Mouse (Mus musculus) heart, embryonic 10.5 days (tissue): ENCODE results near the gene Gm20388. TPM values are rescaled to one million over a fixed set of nuclear protein-coding genes. Genes with fewer than 3 reads are reported as not detected.

Experiments
- DNase-seq: peaks from one replicate; pipeline ENCODE4 v3.0.0-alpha.2; 2017; ENCODE audit warnings: low spot score
- H3K27ac ChIP-seq: fragments of 300-500 bp; sonication (generic); 2 replicates; pipeline ENCODE4 v1.5.1; 2016; ENCODE audit warnings: mild to moderate bottlenecking
- H3K27me3 ChIP-seq: fragments of 300-500 bp; sonication (generic); 2 replicates; pipeline ENCODE4 v1.6.1; 2016; ENCODE audit warnings: mild to moderate bottlenecking; ENCODE audit not compliant: poor library complexity, insufficient read depth, severe bottlenecking
- H3K36me3 ChIP-seq: fragments of 300-500 bp; sonication (generic); 2 replicates; pipeline ENCODE4 v1.6.1; 2016; ENCODE audit warnings: mild to moderate bottlenecking, moderate library complexity
- H3K4me1 ChIP-seq: fragments of 300-500 bp; sonication (generic); 2 replicates; pipeline ENCODE4 v1.6.1; 2016; ENCODE audit warnings: mild to moderate bottlenecking
- H3K4me3 ChIP-seq: fragments of 300-500 bp; sonication (generic); 2 replicates; pipeline ENCODE4 v1.5.1; 2016; ENCODE audit warnings: mild to moderate bottlenecking, moderate library complexity
- H3K9me3 ChIP-seq: fragments of 300-500 bp; sonication (generic); 2 replicates; pipeline ENCODE4 v1.6.1; 2016; ENCODE audit warnings: mild to moderate bottlenecking, moderate library complexity
- WGBS: fragments of 180-500 bp; shearing (Covaris S2); methylation state at CpG from one replicate; pipeline ENCODE4 v1.1.7; 2016; 5-methylcytosine and 5-hydroxymethylcytosine counted together
- polyA plus RNA-seq: library from polyadenylated mRNA; unstranded; fragments of >200 nt; fragmentation: Nextera tagmentation; extraction: Ambion mirVana; gene quantifications from 2 replicates; pipeline ENCODE4 v1.2.1, GENCODE M21; 2016

Gene Gm20388
- polyA plus RNA-seq, 1 experiment from 2014 or later = 4.5 TPM

DNA sequence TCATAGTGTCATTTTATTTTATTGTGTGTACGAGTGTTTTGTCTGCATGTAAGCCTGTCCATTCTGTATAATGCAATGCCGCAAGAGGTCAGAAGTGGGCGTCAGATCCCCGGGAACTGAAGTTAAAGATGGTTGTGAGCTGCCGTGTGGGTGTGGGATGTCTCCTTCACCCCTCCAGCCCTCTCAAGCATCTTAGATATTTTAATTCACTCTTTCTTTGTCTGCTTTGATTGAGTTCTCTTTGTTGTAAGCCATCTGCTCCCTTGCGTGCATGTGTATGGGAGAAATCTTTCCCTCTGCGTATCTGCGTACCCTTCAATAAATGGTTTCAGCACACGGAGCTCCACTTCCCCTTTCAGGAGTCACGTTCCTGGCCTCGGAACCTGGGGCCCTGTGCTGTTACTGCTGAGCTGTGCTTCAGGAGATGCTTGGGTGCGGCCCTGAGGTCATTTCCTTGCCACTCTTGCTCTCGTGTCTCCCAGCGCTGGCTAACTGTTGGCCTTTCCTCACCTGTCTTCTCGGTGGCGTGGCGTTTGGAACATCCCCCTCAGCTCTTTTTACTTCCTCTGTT is 2060.9 kb downstream of the Gm20388 start:
- Histone ChIP-seq H3K9me3 (no peaks in the 10 kb centered on the region), H3K27ac (no peak overlapping the region), H3K27me3 (no peaks in the 10 kb centered on the region), H3K36me3 (peaks cover 31% of the 10 kb centered on the region), H3K4me1 (peaks cover 38% of the 10 kb centered on the region), H3K4me3 (no peak overlapping the region)
- WGBS = 84% methylated on average over 17 of the region's 17 CpGs
- DNase-seq = no peak

DNA sequence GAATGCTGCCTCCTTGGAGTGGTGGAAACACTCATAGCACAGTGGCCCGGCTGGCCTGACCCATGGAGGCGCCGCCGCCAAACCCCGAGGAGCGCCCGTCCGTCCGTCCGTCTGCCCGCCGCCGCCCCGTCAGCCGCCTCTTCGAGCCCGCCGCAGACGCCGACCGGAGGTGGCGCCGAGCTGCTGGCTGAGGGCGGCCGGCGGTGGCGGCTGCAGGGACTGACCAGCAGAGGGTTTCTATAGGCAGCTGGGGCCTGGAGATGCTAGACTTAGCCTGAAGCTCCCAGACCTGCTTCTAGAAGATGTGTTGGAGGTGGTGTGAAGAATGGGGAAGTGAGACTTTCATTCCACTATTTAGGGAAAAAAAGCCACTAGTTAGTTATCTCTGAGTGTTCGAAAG is 2063.3 kb downstream of the Gm20388 start:
- WGBS = 93% methylated on average over 28 of the region's 28 CpGs
- Histone ChIP-seq H3K4me1 (peaks cover 16% of the 10 kb centered on the region), H3K4me3 (no peak overlapping the region), H3K27ac (no peak overlapping the region), H3K36me3 (peaks cover 53% of the 10 kb centered on the region), H3K9me3 (no peaks in the 10 kb centered on the region), H3K27me3 (no peaks in the 10 kb centered on the region)
- no peak for DNase-seq

DNA sequence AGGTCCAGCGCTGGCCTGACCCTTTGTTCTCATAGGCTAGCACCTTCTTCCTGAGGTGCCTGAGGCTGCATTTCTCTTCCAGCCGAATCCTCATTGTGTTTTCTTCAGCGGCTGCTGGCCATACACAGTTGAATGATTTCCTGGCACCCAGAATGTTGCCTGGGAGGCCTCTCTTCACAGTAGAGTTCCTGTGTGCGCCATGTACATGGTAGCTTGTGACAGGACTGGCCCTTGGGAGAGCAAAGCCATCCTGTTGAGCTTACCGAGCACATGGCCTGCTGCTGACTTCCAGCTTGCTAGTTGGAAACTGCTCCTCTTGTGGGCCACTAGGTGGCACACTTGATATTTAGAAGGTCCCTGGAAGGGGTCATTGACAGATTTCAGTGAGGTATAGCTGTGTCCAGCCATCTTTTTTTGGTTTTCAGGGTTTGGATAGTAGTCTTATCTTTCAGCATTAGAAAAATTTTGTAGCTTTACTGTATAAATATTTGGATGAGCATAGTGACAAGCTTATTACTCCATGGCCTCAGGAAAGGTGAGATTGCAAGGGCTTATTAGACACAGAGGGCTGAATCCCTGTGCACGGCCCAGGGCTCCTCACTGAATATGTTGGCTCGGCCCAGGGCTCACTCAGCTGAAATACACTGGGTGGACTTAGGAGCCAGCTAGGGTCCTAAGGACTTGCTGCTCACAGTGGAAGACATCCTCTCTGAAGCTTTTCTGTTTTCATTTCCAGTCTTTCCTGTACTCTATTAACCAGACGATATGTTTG is 2067.4 kb downstream of the Gm20388 start:
- Histone ChIP-seq H3K4me1 (peaks cover 10% of the 10 kb centered on the region; the same call in 1 of the 2 replicates), H3K4me3 (no peak overlapping the region), H3K36me3 (peaks cover 89% of the 10 kb centered on the region), H3K27ac (0 out of 2 replicates have a peak overlapping the region, but pooled peaks have one; percentile 32), H3K9me3 (no peaks in the 10 kb centered on the region), H3K27me3 (no peaks in the 10 kb centered on the region)
- WGBS = 72% methylated on average over 8 of the region's 8 CpGs
- DNase-seq = no peak

DNA sequence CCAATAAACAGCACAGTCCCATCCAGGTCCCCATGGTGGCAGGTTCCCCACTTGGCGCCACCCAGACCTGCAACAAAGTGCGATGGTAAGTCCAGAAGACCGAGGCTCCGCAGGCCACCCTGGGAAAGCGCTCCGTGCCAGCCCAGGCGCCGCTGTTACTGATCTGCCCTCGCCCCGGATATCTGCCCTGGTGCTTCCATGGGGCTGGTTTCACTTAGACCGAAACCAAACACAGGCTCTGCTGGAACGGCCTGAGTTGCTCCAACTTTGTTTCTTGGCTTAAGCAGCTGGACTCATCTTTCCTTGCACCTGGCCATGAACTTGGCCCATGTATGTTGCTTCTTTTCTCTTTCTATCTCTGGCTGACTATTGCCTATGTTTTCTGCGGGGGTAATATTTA is 2068.0 kb downstream of the Gm20388 start:
- H3K27me3 ChIP-seq = no peaks in the 10 kb centered on the region
- no peak overlapping the region for H3K27ac ChIP-seq
- peaks cover 10% of the 10 kb centered on the region; the same call in 1 of the 2 replicates for H3K4me1 ChIP-seq
- 96% methylated on average over 13 of the region's 13 CpGs for WGBS
- H3K9me3 ChIP-seq = no peaks in the 10 kb centered on the region
- peaks cover 95% of the 10 kb centered on the region for H3K36me3 ChIP-seq
- no peak for DNase-seq
- no peak overlapping the region for H3K4me3 ChIP-seq

DNA sequence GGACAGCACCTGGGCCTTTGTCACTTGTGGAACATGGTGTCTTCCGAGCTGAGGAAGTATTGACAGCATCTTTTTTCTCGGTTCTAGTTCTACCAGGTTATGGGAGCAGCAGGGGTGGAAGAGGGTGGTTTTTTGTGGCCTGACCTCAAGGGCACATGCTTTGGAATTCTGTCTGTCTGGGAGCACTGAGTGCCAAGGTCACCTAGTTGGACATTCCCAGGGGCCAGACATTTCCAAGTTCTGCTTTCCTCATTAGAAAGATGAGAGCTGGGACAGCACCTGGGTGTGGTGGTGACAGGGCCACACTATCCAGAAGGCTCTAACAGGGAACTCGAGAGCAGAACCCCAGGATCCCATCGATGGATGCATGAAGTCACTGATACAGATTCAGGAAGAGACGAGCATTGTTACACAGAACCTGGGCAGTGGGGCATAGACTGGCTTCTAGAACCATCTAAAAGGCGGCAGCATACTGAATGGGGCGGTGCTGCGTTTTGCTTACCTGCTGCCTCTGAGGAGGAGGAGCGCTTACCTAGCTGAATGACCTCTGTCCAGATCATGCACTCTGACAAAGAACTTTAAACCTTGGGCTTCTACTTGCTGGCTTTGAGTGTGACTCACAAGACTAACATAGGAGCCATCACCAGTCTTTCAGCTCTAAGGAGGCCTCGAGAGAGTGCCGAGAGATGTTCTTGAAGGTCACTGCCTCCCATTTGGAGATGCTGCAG is 2070.3 kb downstream of the Gm20388 start:
- Histone ChIP-seq H3K4me1 (peaks cover 10% of the 10 kb centered on the region; the same call in 1 of the 2 replicates), H3K4me3 (no peak overlapping the region), H3K27ac (no peak overlapping the region), H3K9me3 (no peaks in the 10 kb centered on the region), H3K36me3 (peaks cover 94% of the 10 kb centered on the region), H3K27me3 (no peaks in the 10 kb centered on the region)
- WGBS = 85% methylated on average over 11 of the region's 11 CpGs
- DNase-seq = no peak

DNA sequence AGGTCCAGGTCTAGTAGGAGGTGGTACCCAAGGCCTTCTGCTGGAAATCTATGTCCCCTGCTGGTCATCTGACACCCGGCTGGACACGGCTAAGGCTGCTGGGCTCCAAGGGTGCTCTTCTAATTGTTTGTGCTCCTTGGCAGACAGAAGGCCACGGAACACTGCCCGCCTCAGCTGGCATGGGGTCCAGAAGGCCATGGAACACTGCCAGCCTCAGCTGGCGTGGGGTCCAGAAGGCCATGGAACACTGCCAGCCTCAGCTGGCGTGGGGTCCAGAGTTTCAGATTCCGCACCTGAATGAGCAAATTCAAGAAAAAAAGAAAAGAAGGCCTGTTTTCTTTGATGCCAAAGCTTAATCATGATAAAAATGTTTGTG is 2070.9 kb downstream of the Gm20388 start:
- H3K9me3 ChIP-seq = no peaks in the 10 kb centered on the region
- no peak overlapping the region for H3K4me3 ChIP-seq
- peaks cover 94% of the 10 kb centered on the region for H3K36me3 ChIP-seq
- H3K27ac ChIP-seq = no peak overlapping the region
- peaks cover 10% of the 10 kb centered on the region; the same call in 1 of the 2 replicates for H3K4me1 ChIP-seq
- H3K27me3 ChIP-seq = no peaks in the 10 kb centered on the region
- 93% methylated on average over 7 of the region's 7 CpGs for WGBS
- DNase-seq = no peak

DNA sequence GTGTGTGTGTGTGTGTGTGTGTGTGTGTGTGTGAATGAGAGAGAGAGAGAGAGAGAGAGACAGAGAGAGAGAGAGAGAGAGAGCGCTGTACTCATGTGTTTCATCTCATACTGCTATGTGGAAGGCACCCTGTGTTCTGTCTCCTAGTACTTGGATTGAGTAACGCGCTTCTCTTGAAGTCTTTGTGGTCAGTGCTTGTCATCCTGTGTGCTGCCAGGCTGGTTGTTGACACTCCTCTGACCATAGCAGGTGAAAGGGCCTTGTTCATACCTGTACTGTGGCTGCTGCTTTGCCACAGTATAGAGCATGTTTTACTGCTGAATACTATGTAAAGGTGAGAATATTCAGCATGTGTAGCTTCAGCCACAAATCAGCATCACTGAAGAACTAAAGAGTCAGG is 2075.0 kb downstream of the Gm20388 start:
- DNase-seq = no peak
- Histone ChIP-seq H3K27ac (no peak overlapping the region), H3K9me3 (no peaks in the 10 kb centered on the region), H3K36me3 (peaks cover 96% of the 10 kb centered on the region), H3K27me3 (no peaks in the 10 kb centered on the region), H3K4me1 (peaks cover 12% of the 10 kb centered on the region; the same call in 1 of the 2 replicates), H3K4me3 (no peak overlapping the region)
- 96% methylated on average over 3 of the region's 3 CpGs for WGBS

DNA sequence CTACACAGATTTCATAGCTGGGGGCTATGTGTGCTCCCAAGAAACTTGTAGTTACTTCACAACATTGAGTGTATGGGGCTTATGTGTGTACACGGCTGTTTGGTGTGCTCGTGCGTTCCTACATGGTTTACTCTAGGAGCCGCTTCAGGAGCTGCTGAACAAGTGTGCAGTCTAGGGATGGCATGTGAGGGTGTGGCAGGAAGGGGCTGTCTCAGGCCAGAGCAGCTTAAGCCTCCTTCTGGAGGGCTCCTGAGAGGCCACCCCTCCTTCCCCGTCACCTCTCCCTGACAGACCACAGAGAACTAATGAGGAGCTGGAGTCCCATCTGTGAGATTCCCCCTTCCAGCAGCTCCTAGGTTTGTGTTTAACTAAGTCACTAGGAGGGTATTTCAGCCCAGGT is 2077.3 kb downstream of the Gm20388 start:
- Histone ChIP-seq H3K4me3 (no peak overlapping the region), H3K4me1 (0 out of 2 replicates have a peak, but pooled peaks cover 8% of the 10 kb centered on the region), H3K27ac (no peak overlapping the region), H3K27me3 (no peaks in the 10 kb centered on the region), H3K9me3 (no peaks in the 10 kb centered on the region), H3K36me3 (peaks cover 97% of the 10 kb centered on the region)
- WGBS = 87% methylated on average over 5 of the region's 5 CpGs
- DNase-seq = no peak

DNA sequence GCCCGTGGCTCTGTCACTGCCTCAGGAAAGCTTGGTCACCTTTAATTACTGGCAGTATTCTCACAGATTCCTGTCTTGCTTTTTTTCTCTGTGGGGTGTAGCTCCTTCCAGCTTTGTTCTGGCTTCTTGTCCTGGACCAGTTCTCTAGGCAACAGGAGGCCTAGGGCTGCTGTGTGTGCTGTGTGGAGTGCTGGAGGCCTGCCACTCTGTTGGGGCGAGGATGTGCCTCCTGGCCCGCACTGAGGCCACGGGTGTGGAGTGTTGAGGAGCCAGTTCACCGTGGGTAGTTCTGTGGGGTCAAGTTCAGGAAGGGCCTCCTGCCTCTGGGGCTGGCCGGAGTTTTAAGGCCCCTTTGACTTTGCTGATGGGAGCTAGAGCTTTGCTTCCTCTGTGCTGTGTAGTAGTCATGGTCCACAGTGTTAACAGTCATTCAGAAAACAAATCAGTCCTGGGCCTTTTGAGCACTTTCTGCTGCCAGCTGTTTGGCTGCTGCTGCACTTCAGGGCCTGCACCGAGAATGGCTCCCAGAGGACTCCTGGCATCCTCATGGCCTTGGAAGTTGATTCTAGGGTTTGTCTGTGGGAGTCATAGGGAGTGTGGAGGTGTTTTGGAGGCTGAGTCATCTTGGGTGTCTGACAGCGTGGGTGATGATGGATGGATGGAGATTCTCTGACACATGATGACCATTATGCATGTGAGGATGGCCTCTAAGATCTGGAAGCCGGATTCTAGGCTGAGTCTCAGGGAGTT is 2080.0 kb downstream of the Gm20388 start:
- H3K27me3 ChIP-seq = no peaks in the 10 kb centered on the region
- peaks cover 84% of the 10 kb centered on the region for H3K36me3 ChIP-seq
- 88% methylated on average over 9 of the region's 9 CpGs for WGBS
- no peak overlapping the region for H3K4me3 ChIP-seq
- H3K27ac ChIP-seq = no peak overlapping the region
- H3K4me1 ChIP-seq = peaks cover 22% of the 10 kb centered on the region
- no peak for DNase-seq
- H3K9me3 ChIP-seq = no peaks in the 10 kb centered on the region

DNA sequence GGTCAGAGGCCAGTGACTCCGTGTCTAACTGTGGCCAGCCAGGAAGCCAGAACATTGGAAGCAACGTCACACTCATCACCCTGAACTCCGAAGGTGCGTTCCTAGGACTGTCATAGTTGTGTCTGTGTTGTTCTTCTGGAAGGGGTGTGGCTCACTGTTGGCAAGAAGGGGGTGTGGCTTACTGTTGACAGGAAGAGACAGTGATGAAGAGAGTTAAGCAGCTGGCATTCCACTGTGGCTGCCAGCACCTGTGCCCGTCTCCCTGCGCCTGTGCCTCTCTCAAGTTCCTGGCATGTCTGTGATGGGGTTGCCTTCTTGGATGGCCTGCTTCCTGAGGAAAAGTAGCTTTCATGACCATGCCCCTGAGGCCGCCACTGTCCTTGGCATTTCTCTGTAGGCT is 2081.0 kb downstream of the Gm20388 start:
- 89% methylated on average over 7 of the region's 7 CpGs for WGBS
- Histone ChIP-seq H3K36me3 (peaks cover 83% of the 10 kb centered on the region), H3K27me3 (no peaks in the 10 kb centered on the region), H3K27ac (no peak overlapping the region), H3K4me3 (no peak overlapping the region), H3K9me3 (no peaks in the 10 kb centered on the region), H3K4me1 (peaks cover 22% of the 10 kb centered on the region)
- DNase-seq = no peak

DNA sequence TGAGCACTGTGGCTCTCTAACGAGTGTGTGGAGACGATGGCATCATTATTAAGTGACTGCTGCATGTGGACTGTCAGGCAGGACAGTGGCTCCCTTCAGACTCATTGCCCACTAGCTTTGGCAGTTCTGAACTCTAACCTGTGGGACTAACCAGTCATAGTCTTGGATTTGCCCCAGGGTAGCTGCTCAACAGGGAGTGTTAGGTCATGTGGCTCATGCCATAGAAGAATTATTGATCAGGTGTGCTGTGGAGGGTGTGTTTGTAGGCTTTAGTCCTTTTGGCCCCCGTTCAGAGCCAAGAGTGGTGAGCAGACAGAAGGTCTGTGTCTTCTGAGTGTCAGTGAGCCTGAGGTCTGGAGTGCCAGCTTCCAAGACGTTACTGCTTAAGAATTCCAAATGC is 2082.3 kb downstream of the Gm20388 start:
- no peaks in the 10 kb centered on the region for H3K27me3 ChIP-seq
- DNase-seq = no peak
- peaks cover 19% of the 10 kb centered on the region for H3K4me1 ChIP-seq
- no peak overlapping the region for H3K4me3 ChIP-seq
- no peak overlapping the region for H3K27ac ChIP-seq
- peaks cover 83% of the 10 kb centered on the region for H3K36me3 ChIP-seq
- no peaks in the 10 kb centered on the region for H3K9me3 ChIP-seq
- WGBS = 85% methylated on average over 4 of the region's 4 CpGs

DNA sequence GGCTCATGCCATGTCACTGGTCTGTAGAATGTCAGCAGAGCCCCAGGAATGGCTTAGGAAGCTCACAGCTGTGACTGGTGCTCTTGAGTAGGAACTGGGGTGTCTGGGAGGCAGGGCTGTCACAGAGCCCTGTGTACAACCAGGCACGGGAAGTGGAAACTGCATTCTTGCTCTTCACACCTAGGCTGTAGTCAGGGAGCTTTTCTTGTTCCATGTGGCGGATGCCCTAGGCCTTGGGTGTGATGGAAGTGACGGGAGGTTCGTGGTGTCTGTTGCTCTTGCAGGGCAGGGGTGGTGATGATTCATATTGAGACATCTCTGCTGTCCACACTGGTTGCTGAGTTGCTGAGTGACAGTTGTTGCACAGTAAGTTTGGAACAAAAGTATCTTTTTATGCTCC is 2084.5 kb downstream of the Gm20388 start:
- no peaks in the 10 kb centered on the region for H3K9me3 ChIP-seq
- 57% methylated on average over 4 of the region's 4 CpGs for WGBS
- H3K27me3 ChIP-seq = no peaks in the 10 kb centered on the region
- no peak overlapping the region for H3K4me3 ChIP-seq
- peaks cover 19% of the 10 kb centered on the region for H3K4me1 ChIP-seq
- H3K36me3 ChIP-seq = peaks cover 82% of the 10 kb centered on the region
- peak; percentile 77 for DNase-seq
- no peak overlapping the region for H3K27ac ChIP-seq
